Mouse (Mus musculus) mesoderm, embryonic 11.5 days (tissue): ENCODE results near the gene Psmc5.
A peak's percentile ranks its signal among the peaks of the same experiment; 100 is the strongest.

Experiments
- DNase-seq: peaks from one replicate; pipeline ENCODE4 v3.0.0-alpha.2; 2012; ENCODE audit warnings: low read depth, low spot score

The Psmc5 gene

DNA sequence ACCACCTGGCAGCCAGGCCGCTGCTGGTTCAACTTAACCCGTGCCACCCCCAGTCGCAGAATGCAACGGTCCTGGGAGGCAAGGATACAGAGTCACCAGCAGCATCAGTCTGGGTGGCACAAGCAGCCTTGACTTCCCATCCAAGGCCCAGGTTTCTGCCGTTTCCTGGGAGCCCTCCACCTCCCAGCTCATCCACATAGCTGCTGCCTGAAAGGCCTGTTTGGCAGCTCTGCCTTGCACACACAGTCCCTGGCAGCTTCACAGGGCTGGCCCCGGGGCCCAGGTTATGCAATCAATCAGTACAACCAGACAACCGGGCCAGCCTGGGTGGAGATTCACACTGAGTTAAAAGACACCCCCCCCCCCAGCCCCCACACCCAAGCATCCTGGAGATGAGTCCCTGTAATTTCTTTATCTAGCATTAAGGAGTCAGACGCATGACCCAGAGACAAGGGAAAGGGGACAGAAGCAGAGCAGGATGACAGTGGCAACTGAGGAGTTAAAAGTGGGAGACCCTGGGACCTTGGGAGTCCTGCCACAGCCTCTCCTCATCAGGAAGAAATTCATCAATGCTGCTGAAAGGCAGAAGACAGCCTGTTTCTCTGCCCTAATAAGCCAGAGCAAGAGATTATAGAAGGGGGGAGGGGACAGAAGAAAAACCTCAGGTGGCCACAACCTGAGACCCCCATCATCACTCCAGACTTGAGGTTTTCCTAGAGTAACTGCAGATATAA lies 12.5 kb downstream of the Psmc5 start:
- DNase-seq = peak; percentile 47

DNA sequence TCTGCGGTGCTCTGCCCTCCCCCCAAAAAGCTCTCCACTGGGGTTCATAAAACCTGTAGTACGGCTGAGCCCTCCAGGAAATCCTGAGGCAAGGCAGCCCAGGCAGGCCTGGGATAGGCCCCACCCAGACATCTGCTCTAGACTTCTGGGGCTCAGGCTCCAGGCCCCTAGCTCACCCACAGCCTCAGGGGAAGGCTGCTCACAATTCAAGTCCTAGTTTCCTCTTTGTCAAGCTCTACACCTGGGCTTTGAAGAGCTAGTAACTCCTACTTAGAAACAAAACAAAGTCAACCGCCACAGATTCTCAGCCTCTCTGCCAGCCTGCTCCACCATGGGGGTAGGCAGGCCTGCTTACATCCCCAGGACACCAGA lies 13.1 kb downstream of the Psmc5 start:
- DNase-seq = peak; percentile 65

DNA sequence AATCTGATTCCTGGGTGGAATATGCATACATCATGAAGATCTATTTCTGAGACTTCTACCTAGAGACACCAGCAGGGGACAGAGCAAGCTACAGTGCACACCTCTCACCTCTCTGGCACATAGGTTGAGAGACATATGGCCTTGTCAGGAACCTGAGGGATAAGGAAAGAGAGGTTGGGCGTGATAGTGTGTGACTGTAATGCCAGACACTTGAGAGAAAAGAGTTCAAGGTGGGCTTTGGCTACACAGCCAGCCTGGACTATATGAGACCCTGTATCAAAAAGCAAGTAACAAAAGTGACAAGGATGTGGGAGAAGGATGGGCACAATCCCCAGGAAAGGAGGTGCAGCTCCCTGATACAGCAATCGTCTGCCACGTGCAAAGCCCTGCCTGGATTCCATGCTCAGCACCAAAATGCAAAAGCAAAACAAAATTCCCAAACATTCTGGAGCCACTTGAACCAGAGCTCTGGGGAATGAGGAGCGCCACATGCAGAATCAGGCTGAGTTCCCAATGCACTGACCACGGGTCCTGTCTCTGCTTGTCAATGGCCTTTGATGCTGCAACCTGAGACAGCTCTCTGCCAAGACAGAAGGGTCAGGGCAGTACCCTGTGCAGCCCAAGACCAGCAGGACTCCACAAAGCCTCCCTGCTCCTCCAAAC lies 15.3 kb downstream of the Psmc5 start:
- DNase-seq = peak; percentile 13

DNA sequence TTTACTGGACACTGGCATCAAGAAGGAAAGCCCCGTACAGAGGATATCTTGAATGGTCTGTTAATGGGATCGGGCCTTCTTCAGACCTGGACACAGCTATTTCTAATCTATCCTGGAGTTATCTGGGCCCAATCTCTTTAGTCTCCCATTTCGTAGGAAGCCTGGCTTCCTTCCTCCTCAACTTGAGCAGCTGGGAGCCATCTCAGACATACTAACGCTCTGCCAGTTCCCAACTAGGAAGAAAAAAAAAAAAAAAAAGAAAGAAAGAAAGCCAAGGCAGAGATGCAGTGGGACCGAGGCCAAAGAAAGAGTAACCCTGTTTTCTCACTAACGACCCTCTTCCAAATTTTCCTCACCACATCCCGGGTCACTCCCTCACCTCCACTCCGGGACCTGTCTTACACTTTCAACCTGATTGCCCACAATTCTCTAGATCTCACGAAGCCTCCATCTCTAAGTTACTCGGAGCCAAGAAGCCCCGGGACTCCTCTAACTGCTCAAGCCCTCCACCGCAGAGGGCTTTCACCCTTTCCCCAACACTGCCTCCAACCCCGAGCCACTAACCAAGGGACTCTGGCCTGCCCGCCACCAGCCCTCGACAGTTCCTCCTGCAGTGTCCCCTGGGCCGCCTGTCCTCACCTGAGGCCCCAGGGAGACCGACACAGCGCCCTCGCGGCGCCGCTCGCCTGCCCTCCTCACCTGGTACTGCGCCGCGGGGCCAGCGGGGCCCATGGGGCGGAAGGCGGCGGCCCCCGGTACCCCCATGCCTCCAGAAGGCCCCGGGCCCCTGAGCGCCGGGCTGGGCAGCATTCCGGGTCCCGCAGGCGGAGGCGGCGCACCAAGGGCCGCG lies 16.1 kb downstream of the Psmc5 start:
- DNase-seq = peak; percentile 21

DNA sequence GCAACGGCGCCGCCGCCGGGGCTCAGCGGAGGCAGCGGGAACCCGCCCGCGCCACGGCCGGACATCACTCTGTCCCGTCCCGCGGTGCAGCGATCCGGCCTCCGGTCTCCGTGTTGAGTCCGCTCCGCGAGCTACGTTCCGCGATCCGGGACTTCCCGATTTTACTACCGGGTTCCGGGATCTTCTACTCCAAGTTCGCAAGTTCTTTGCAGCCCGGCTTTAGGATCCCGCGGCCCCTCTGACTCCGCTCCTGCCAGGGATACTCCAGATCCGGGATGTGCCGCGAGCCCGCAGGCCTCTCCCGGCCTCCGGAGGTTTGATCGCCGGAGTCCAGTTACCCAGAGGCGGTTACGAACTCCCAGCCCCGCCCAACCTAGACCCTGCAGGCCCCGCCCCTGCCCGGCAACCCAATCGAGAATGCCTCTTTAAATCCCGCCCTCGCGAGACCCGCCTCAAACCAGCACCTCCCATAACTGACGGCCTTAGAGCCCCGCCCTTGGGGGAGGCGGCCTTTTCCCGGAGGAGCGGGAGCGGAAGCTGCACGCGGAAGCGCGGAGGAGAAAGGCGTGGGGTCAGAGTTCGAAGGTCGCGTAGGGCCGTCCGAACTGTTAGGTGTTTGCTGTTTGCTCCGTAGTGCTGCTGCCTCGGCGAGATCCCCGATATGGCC lies 16.8 kb downstream of the Psmc5 start, which contains the start of gene Smarcd2:
Gene Smarcd2, minus strand, starts transcription at position 329 of the 667 bp plus-strand sequence.
- peak; percentile 99 for DNase-seq

DNA sequence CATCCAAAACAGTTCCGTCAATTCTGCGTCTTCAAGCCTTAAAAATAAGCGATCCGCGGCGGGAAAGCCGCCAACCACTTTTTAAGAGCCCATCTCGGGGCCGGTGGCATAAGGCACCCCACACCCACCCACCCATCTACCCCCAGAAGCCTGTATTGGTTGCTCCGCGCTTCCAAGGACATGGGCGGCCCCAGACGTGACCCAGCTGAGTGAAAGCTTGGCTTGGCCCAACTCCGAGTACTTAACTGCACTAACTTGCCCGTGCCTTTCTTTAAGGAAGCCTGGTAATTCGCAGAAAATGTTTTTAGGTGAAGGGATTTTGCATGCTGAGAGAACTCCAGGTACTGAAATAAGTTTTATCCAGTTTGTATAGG lies 17.3 kb downstream of the Psmc5 start:
- no peak for DNase-seq

DNA sequence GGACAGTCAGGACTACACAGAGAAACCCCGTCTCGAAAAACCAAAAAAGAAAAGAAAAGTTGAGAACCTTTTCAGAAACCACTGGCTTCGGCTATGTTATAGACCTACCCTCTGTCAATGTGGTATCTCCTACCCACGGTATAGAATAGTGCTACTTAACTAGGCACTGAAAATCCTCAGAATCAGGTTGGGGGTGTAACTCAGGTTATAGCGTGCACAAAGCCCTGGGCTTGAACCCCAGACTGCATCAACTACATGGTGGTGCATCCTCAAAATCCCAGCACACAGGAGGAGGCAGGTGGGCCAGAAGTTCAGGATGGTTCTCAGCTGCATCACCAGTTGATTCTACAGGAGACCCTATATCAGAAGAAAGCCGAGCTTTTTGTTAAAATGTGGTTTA lies 17.9 kb downstream of the Psmc5 start:
- no peak for DNase-seq

DNA sequence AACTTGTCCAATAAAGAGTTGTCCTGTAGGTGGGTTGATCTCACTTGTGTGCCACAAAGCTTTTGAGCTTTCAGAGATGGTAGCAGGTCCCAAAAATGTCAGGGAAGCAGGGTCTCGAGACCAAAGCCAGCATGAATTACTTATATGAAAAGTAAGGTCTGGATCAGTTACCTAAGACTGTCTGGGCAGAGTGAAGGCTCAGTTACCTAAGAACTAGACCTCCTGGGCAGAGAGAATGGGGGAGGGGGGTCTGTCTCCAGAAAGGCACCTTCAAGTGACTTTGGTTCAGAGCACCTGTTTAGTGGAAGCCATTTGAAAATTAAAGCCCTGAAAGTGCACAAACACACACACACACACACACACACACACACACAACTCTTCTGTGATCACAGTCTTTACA lies 18.4 kb downstream of the Psmc5 start:
- DNase-seq = no peak

DNA sequence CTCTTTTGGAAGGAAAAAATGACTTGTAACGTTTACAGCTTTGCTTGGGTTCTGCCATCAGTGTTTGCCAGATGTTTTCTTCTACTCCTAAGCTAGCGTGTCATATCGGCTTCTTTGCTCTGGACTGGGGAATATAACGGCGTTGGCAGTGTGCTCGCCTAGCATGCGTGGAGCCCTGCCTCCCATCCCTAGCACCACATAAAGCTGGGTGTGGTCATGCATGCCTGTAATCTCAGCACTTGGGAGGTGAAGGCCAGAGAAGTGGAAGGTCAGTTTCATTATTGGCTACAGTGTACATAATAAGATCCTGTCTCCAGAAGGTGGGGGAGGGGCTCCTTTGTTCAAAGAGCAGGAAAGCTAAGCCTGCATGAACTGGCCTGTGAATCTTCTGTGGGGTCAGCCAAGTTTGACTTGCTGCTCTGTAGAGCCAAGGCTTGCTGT lies 19.0 kb downstream of the Psmc5 start:
- DNase-seq = peak; percentile 4

DNA sequence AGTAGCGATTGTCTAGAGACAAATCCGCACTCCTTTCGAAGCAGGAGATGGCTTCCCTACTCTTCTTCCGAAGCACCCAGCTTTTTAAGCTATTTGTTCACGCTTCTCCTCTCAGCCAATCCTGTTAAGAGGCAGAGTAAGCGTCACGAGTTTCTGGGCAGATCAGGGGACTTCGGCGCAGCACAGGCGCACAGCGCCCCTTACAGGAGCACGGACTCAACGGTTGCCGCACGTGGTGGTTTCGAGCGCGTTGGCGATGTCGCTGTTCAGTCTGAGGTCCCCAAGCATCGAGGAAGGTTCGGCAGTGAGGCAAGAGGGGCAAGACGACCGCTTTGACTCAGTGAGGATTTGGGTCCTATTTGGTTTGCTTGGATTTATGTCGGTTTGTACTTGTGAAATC lies 20.5 kb downstream of the Psmc5 start, which contains the start of gene Tcam1:
Gene Tcam1, plus strand, starts transcription at position 219 of the 400 bp plus-strand sequence.
- peak; percentile 96 for DNase-seq

DNA sequence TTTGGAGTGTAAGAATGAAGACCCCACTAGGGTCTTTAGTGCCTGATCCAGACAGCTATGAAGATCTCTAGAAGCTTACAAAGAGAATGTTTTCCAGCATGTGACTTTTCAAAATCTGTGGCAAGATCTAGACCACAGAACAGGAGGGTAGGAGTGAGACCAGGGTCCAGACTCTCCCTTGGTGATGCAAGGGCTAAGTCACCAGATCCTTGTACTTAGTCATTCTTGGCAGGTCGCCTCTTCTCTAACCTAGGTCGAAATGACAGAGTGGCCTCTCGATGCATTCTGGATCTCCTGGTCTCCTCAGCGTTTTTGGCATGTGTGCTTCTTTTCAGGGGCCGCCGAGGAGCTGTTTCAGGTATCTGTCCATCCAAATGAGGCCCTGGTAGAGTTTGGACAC lies 26.5 kb downstream of the Psmc5 start:
- DNase-seq = no peak

DNA sequence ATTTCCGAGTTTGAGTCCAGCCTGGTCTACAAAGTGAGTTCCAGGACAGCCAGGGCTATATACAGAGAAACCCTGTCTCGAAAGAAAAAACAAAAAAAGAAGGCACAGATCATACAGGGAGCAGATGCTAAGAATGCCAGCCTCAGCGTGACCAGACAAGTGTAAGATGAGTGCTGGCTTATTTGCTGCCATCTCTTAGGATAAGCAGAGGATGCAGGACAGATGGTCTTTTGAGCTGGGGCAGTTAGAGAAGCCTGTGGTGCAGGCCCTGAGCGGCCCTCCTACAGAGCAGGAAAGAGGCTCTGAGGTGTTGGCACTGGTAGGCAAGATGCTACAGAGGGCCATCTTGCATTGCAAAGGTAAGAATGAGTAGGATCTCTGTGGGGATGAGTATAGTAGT lies 27.4 kb downstream of the Psmc5 start:
- no peak for DNase-seq

DNA sequence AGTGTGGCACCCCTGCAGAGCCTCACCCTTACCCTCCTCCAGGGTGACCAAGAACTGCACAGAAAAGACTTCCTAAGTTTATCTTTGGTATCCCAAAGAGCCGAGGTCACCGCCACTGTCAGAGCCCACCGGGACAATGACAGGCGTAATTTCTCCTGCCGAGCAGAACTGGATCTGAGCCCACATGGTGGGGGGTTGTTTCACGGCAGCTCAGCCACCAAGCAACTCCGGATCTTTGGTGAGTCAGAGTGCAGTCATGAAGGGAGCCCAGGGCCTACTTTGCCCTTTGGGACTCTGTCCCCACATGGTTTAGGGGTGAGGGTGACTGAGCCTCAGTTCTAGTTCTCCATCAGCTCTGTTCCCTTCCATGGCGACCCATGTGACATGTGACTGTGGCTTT lies 28.2 kb downstream of the Psmc5 start:
- DNase-seq = no peak

DNA sequence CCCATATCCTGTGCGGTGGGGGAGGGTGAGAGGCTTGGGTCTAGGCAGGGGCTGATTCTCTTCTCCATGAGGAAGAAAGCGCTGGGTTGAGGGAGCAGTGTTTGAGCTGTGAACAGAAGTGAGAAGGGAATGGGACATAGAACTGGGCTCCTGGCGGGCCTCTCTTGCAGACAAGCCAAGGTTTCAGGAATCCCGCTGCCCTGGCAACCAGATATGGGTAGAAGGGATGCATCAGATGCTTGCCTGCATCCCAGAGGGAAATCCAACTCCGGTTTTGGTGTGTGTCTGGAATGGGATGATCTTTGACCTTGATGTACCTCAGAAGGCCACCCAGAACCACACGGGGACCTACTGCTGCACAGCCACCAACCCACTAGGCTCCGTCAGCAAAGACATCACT lies 30.3 kb downstream of the Psmc5 start:
- no peak for DNase-seq

DNA sequence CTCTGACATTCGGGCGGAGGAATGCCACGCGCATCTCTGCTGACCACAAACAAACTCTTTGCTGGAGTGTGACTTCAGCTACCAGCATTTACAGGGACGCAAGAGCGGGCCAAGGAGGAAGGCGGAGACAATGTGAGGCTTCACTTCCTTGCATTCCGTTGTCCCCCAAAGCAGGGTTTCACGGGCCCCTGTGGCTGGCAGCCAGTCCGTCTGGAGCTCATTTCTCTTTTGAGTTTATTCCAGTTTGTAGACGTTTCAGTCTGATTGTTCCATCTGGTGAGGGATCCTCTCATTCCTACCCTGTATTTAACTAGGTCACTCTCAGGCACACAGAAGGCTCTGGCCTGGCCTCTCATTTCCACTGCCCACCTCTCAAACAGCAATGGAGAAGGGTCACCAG lies 31.0 kb downstream of the Psmc5 start:
- no peak for DNase-seq

DNA sequence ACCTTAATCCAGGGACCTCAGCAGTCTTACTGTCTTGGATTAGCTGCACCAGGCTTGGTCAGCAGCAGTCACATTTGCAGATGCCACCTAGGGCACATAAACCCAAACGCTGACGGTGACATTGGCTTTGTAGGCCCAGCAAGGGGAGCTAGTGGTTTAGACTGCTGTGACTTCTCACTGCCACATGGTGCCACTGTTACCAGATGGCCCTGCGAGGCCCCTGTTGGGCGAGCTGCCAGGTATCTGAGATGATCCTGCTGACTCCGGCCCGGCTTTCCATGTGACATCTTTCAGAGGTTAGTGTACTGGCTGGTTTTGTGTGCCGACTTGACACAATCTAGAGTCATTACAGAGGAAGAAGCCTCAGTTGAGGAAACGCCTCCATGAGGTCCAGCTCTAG lies 33.4 kb downstream of the Psmc5 start:
- no peak for DNase-seq

DNA sequence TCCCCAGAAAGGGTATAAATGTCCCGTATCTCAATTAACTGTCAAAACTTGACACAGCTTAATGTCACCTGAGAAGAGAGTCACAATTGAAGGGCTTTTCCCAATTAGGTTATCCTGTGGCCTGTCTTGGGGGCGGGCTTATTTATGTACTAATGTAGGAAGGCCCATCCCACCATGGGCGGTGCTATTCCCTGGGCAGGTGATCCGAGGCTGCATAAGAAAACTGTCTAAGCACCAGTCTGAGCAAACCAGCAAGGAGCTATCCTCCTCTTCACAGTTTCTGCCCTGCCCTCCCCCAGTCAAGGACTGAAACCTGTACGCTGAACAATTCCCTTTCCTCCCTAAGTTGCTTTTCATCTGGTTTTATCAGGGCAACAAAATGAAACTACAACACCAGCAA lies 34.4 kb downstream of the Psmc5 start:
- DNase-seq = no peak

DNA sequence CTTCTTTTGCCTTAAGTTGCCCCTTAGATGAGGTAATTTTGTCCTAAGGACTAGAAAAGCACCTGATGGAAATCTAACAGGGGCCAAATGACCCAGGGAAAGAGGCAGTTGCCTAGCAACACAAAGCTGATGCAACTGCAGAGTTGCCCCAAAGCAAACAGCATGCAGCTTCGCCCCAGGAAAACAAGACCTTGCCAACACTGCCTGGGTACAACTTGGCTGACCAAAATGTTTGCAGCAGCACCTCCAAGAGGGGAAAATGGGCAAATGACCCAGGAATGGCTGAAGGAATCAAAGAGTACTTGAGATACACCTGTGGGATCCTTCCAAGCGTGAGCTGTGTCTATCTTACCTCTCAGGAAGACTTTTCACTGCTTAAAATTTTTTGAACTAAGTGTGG lies 35.9 kb downstream of the Psmc5 start:
- DNase-seq = no peak

DNA sequence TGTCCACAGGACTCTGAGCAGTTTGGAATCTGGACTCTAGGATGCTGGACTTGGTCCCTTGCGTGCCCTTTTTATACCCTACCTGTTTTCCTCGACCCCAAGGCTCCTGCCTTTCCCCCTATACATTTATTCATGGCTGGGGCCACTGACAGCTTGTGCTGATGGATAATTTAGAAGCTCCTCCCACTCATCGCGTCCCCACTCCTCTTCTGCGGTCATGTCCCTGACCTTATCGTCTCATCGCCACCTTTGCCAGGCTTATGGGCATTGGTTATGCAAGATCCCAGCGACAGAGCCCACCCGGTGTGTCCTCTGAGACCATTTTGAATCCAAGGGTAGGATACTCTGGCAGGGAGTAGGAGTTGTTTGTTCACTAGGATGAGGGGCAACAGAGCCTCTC lies 45.8 kb downstream of the Psmc5 start, which contains the start of gene Gh:
Gene Gh, minus strand, starts transcription at position 101 of the 400 bp plus-strand sequence.
- no peak for DNase-seq

DNA sequence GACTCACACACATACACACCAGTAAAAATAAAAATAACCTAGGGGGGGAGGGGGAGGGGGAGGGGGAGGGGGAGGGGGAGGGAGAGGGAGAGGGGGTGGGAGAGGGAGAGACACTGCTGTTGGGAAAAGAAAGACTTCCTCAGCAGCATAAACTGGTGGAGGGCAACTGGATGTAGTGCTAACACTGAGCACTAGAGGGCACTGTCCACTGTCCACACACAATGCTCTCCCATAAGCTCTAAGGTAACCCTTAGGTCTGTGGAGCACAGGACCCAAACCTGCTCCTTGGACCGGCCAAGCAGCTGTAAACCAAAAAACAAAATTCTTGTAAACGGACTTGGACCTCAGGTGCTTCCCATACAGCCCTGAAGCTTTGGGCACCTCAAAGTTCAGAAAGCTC lies 46.7 kb downstream of the Psmc5 start:
- peak; percentile 82 for DNase-seq

DNA sequence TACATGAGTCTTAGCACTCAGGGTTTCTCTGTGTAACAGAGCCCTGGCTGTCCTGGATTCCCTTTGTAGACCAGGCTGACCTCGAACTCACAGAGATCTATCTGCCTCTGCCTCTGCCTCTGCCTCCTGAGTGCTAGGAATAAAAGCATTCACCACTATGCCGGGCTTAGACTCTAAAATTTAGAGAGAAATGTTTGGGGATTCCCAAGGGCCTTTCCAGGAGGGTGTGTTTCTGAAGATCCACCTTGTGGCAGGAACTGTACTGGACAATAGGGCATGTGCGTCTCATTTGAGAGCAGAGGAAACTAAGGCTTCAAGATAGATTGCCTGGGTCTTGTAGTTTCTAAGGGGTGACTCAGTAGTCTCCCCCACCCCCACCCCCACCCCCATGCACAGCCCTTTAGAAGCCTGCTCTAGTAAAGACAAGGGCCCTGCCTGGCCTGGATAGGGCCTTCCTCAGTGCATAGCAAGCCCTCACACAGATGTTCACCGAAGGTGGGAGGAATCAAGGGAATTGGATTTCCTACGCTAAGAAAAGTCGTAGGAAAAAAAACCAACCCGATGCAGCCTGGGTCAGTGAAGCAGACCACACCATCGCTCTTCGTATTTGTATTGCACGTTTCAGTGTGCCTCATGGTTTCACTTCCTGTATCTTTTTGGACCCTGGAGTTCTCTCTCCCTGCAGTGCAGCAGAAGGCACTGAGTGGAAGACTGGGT lies 49.6 kb downstream of the Psmc5 start:
- no peak for DNase-seq
